Mouse (Mus musculus) liver, adult (tissue): ENCODE measurements around the gene Gm49325.
"Not testable (repeated sequence)": the region's sequence is repeated elsewhere in the genome, so short reads cannot be mapped to it uniquely, and the experiment has no call there.

Source experiments
- GATA4 ChIP-seq: IDR thresholded peaks from 2 replicates; pipeline ENCODE4 v1.6.1; 2014; ENCODE audit warnings: mild to moderate bottlenecking, low read length; ENCODE audit not compliant: insufficient replicate concordance

The Gm49325 gene

GRCm38 (mm10) chr10:77673765-77674164 lies 67.8 kb downstream of the Gm49325 start:
- no peak for TF ChIP-seq GATA4

GRCm38 (mm10) chr10:77677562-77677961 lies 71.6 kb downstream of the Gm49325 start:
- TF ChIP-seq GATA4 = no peak

DNA sequence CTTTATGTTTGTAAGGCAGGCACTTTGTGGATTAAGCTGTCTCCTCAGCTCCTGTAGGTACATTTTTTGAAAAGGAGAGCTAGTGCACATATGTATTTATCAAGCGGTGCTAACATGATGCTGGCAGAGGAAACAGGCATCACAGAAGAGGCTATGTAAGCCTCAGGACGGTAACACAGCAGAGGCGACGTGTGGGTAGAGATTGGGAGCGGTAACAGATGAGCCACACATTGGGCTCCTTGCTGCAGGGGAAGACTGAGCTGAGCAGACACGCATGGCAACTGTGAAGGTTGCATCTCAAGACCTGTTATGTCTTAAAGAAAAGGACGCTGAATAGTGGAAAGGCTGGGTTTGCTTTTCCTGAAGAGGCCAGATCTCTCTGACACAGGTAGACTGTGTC lies 77.0 kb downstream of the Gm49325 start:
- TF ChIP-seq GATA4 = no peak

GRCm38 (mm10) chr10:77684181-77684580 lies 78.2 kb downstream of the Gm49325 start:
- TF ChIP-seq GATA4 = no peak

DNA sequence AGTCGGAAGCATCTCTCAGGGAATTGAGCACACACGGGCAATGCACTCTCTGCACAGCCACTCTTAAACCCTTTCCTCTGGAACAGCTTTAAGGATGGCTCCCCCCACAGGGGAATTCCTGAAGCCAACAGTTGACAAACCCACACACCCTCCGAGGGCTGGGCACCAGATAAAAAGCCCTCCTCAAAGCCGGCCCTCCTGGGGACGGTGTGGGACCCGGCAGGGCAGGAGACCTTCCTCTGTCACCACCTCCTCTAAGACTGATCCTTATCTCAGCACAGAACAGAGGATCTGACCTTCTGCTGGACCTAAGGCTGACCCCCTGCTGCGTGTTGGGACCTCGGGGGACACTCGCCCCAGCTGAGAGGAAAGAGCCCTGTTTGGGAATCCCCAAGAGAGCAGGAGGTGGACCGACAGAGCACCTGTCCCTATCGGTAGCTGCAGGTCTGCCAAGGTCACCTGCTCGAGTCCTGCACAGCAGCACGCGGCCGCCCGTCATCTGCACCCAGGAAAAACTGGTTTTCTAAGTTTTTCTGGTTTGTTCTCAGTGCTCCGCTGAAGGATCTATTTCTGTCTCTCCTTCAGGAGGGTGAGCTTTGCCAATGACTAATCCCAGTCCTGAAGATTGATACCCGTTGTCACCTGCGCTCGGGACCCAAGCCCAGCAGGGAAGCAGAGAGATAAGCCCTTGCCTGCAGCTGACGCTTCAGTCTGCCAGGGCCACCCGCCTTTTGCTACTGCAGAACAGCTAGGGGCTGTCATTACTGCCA lies 80.1 kb downstream of the Gm49325 start, which contains the start of gene Tspear:
Gene Tspear (plus strand): TSS at position 675 of the 770 bp plus-strand sequence.
- TF ChIP-seq GATA4 = no peak

DNA sequence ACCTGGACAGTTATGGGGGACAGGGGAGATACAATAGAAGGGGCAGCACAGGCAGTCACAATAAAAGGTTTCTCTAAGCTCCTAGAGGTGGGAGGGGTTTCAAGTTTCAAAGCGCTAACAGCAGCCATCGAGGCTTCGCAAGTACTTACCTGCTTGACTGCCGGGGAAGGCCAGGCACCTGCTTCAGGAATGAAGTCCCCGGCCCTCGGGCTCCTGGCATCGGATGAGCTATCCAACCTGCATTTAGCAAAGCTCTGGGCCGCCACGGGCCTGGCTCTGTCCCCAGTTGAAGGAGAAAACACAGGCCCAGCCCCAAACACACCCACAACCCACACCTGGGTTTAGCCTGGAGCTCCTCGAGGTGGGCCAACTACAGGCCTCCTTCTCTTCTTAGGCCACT lies 81.0 kb downstream of the Gm49325 start:
- TF ChIP-seq GATA4 = no peak

DNA sequence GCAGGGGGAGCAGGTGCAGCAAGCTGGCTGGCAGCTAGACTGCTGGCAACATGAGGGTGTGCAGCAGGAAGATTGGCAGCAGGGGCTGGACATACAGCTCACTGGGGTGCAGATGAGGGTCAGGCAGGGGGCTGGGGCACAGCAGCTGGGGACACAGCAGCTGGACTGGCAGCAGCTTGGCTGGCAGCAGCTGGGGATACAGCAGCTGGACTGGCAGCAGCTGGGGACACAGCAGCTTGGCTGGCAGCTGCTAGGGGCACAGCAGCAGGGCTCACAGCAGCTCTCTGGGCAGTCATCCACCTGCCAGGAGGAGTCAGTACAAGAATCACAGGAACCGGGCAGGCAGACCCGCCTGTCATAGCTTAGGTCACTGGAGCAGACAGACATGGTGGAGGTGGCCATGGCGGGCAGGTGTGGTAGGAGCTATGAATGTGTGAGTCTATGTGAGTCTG lies 84.4 kb downstream of the Gm49325 start, which contains the start of gene Gm19402:
Gene Gm19402 (minus strand): TSS at position 402 of the 452 bp plus-strand sequence.
- TF ChIP-seq GATA4 = not testable (repeated sequence)
